In genomic region chr9:59389086-59389485, GRCm38 (mm10) we compare ENCODE assay signal across 12 mouse cellular contexts.
"Had no signal": no experiment of that assay in that cellular context is flagged by ENCODE, and none has a peak within 500 bp of the region (broad histone marks: within the 10 kb centered on the region; RNA-seq: fewer than 3 reads in every experiment).

No protein-coding gene starts in this region.

- H3K4me1 ChIP-seq: kidney, embryonic 15.5 days; lung, embryonic 15.5 days; midbrain, embryonic 12.5 days; neural tube, embryonic 13.5 days had no signal

- H3K4me3 ChIP-seq: kidney, embryonic 15.5 days; left cerebral cortex, adult 2 months; liver, embryonic 13.5 days; lung, embryonic 15.5 days; midbrain, embryonic 12.5 days; neural tube, embryonic 13.5 days had no signal

- H3K9me3 ChIP-seq: kidney, embryonic 15.5 days; liver, embryonic 13.5 days; lung, embryonic 15.5 days; midbrain, embryonic 12.5 days; neural tube, embryonic 13.5 days had no signal

- H3K27me3 ChIP-seq: kidney, embryonic 15.5 days; liver, embryonic 13.5 days; lung, embryonic 15.5 days; midbrain, embryonic 12.5 days; neural tube, embryonic 13.5 days had no signal

- DNase-seq: kidney, postnatal 14 days; liver; liver, embryonic 13.5 days; liver, postnatal 0 days; retina, postnatal 1 day; right cerebral cortex, postnatal 14 days; thymus, postnatal 4 days had no signal

- H3K27ac ChIP-seq: kidney, embryonic 15.5 days; left cerebral cortex, adult 2 months; liver, embryonic 13.5 days; lung, embryonic 15.5 days; midbrain, embryonic 12.5 days; neural tube, embryonic 13.5 days had no signal
